Mouse (Mus musculus) cerebellum, adult 2 months (tissue): ENCODE measurements around the gene Prkar1b.

Experiments used
- CTCF ChIP-seq: fragments of 200-500 bp; IDR thresholded peaks from 2 replicates; pipeline ENCODE4 v1.5.1; 2011; ENCODE audit warnings: low read depth, mild to moderate bottlenecking, control low read depth, low read length, moderate library complexity, borderline replicate concordance; ENCODE audit not compliant: insufficient read depth
- POLR2A ChIP-seq: fragments of 200-500 bp; IDR thresholded peaks from 2 replicates; pipeline ENCODE4 v1.6.1; 2011; ENCODE audit warnings: low read length, control low read depth, borderline replicate concordance; ENCODE audit not compliant: insufficient read depth

- TF ChIP-seq CTCF (no peak), POLR2A (no peak)
Measured at GRCm38 (mm10) chr5:139024351-139025105, 125.3 kb downstream of the Prkar1b start.
